Mouse (Mus musculus) liver, adult 2 months (tissue): ENCODE data around the gene Slain1. TPM values are rescaled to one million over a fixed set of nuclear protein-coding genes. Genes with fewer than 3 reads are reported as not detected.
"Not testable (repeated sequence)": the region's sequence is repeated elsewhere in the genome, so short reads cannot be mapped to it uniquely, and the experiment has no call there.

Source experiments
- DNase-seq: peaks from one replicate; pipeline ENCODE4 v3.0.0-alpha.2; 2011; ENCODE audit warnings: low read depth, low spot score; ENCODE audit errors: extremely low read depth
- H3K27ac ChIP-seq: fragments of 200-500 bp; replicated peaks from 2 replicates; pipeline ENCODE4 v1.5.1; 2012; ENCODE audit warnings: low read depth, mild to moderate bottlenecking, control low read depth, inconsistent platforms, low read length; ENCODE audit not compliant: insufficient read depth
- H3K27me3 ChIP-seq: fragments of 200-500 bp; 2 replicates; pipeline ENCODE4 v1.6.1; 2012; ENCODE audit warnings: mild to moderate bottlenecking, moderate library complexity, low read length, inconsistent platforms; ENCODE audit not compliant: control insufficient read depth, insufficient read depth
- H3K36me3 ChIP-seq: fragments of 200-500 bp; 2 replicates; pipeline ENCODE4 v1.6.1; 2012; ENCODE audit warnings: low read length, inconsistent platforms; ENCODE audit not compliant: control insufficient read depth, insufficient read depth
- H3K4me1 ChIP-seq: fragments of 200-500 bp; 2 replicates; pipeline ENCODE4 v1.6.1; 2011; ENCODE audit warnings: low read length; ENCODE audit not compliant: control insufficient read depth, insufficient read depth
- H3K4me3 ChIP-seq: fragments of 200-500 bp; 2 replicates; pipeline ENCODE4 v1.5.1; 2011; ENCODE audit warnings: low read depth, mild to moderate bottlenecking, control low read depth, low read length, moderate library complexity; ENCODE audit not compliant: insufficient read depth
- H3K79me2 ChIP-seq: fragments of 200-500 bp; 2 replicates; pipeline ENCODE4 v1.6.1; 2012; ENCODE audit warnings: inconsistent platforms, mild to moderate bottlenecking, low read length, moderate library complexity; ENCODE audit not compliant: control insufficient read depth, insufficient read depth
- H3K9ac ChIP-seq: fragments of 200-500 bp; 2 replicates; pipeline ENCODE4 v1.6.1; 2012; ENCODE audit warnings: low read depth, mild to moderate bottlenecking, control low read depth, inconsistent platforms, low read length
- CTCF ChIP-seq: fragments of 200-500 bp; IDR thresholded peaks from 2 replicates; pipeline ENCODE4 v1.5.1; 2011; ENCODE audit warnings: low read depth, low read length, control low read depth
- POLR2A ChIP-seq: fragments of 200-500 bp; IDR thresholded peaks from 2 replicates; pipeline ENCODE4 v1.6.1; 2011; ENCODE audit warnings: low read length, control low read depth; ENCODE audit not compliant: insufficient read depth; ENCODE audit errors: extremely low read depth
- WGBS: fragments of 180-500 bp; shearing (Covaris S2); methylation state at CpG from one replicate; pipeline ENCODE4 v1.1.7; 2018; 5-methylcytosine and 5-hydroxymethylcytosine counted together
- polyA plus RNA-seq: library from polyadenylated mRNA; depleted of rRNA; stranded (reverse); fragments of >200 nt; gene quantifications from 2 replicates; pipeline ENCODE4 v1.2.3, GENCODE M21; 2012; rRNA removed
- total RNA-seq: library from RNA; depleted of rRNA; stranded (reverse); fragments of >200 nt; gene quantifications from 2 replicates; pipeline ENCODE4 v1.2.3, GENCODE M21; 2014; rRNA removed

Gene Slain1
- total and polyA plus RNA-seq, 2 experiments = 0.09 to 0.31 TPM

DNA sequence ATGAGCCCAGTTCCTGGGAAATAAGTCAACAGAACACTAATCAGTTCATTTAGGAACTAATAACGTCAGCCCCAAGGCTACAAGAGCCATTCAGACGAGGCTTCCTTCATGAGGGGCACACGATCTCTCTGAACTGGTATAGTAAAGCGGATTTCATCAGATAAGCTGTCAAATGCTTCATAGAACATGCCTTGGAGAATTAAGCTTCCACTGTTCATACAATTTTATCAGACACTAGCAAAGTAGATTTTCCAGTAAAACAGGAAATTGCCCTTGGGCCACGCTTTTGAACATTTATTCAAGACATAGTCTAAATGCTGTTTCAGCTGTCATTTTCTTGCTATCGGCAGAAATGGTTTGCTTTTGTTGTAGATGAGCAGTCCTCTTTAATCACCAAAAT is 97.3 kb downstream of the Slain1 start:
- no peaks in the 10 kb centered on the region for H3K27me3 ChIP-seq
- no peak overlapping the region for H3K4me3 ChIP-seq
- TF ChIP-seq CTCF (no peak), POLR2A (no peak)
- no peak overlapping the region for H3K9ac ChIP-seq
- no peaks in the 10 kb centered on the region for H3K4me1 ChIP-seq
- H3K36me3 ChIP-seq = no peaks in the 10 kb centered on the region
- WGBS = 68% methylated on average over 6 of the region's 6 CpGs
- DNase-seq = no peak
- no peak overlapping the region for H3K27ac ChIP-seq
- H3K79me2 ChIP-seq = no peaks in the 10 kb centered on the region

DNA sequence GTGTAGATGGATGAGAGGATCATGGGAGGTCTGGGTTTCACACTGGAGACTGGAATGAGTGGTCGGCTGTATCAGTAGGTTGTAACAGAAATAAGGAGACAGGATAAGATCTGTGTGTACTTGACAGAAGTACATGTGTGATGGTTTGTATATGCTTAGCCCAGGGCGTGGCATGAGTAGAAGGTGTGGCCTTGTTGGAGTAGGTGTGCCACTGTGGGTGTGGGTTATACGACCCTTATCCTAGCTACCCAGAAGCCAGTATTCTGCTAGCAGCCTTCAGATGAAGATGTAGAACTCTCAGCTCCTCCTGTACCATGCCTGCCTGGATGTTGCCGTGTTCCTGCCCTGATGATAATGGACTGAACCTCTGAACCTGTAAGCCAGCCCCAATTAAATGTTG is 100.6 kb downstream of the Slain1 start:
- H3K27me3 ChIP-seq = not testable (repeated sequence)
- 92% methylated on average over 4 of the region's 4 CpGs for WGBS

DNA sequence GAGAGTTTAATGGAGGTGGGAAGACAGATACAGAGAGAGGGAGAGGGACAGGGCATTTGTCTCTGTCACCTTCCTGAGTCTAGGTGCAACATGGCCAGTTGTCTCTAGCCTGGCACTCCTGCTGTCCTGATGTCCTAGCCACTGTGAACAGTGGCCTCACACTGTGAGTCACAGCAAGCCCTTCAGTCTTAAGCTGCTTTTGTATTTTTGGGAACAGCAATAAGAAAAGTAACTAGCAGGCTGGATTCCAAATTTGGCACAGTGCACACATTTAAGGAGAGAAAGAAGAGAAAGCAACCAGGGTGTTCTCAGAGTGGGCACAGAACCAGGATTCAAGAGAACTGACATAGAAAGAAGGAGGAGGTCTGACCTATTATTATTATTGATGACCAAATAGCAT is 101.4 kb downstream of the Slain1 start:
- H3K9ac ChIP-seq = no peak overlapping the region
- no peak overlapping the region for H3K4me3 ChIP-seq
- DNase-seq = no peak
- H3K36me3 ChIP-seq = no peaks in the 10 kb centered on the region
- H3K27me3 ChIP-seq = no peaks in the 10 kb centered on the region
- H3K79me2 ChIP-seq = no peaks in the 10 kb centered on the region
- TF ChIP-seq CTCF (no peak), POLR2A (no peak)
- H3K4me1 ChIP-seq = no peaks in the 10 kb centered on the region
- no peak overlapping the region for H3K27ac ChIP-seq

More for the DNA sequence above, 100.6 kb downstream of the Slain1 start:
- not testable (repeated sequence) for H3K9ac ChIP-seq, H3K36me3 ChIP-seq, H3K4me1 ChIP-seq, H3K79me2 ChIP-seq, H3K4me3 ChIP-seq, DNase-seq, H3K27ac ChIP-seq

DNA sequence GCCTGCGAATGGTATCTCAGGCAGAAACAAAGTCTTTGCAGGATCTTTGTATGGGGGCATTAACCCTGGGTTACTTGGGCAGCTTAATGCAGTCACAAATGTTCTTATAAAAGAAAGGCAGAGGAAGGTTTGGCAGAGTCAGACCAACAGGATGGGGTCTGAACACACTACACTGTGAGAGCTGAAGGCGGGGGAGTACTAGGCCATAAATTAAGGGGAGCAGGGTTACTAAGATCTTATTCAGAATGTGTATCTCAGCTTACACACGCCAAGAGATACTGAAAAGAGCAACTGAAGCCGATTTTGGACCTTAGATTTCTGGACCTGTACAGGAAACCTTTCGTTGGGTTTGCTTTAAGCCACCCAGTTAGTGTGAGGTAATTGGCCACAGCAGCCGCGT is 102.7 kb downstream of the Slain1 start:
- DNase-seq = no peak
- TF ChIP-seq CTCF = no peak
- no peak for TF ChIP-seq POLR2A
- H3K27me3 ChIP-seq = no peaks in the 10 kb centered on the region
- H3K79me2 ChIP-seq = no peaks in the 10 kb centered on the region
- no peak overlapping the region for H3K27ac ChIP-seq
- H3K4me1 ChIP-seq = no peaks in the 10 kb centered on the region
- no peaks in the 10 kb centered on the region for H3K36me3 ChIP-seq
- H3K4me3 ChIP-seq = no peak overlapping the region
- no peak overlapping the region for H3K9ac ChIP-seq
- 87% methylated on average over 7 of the region's 7 CpGs for WGBS

DNA sequence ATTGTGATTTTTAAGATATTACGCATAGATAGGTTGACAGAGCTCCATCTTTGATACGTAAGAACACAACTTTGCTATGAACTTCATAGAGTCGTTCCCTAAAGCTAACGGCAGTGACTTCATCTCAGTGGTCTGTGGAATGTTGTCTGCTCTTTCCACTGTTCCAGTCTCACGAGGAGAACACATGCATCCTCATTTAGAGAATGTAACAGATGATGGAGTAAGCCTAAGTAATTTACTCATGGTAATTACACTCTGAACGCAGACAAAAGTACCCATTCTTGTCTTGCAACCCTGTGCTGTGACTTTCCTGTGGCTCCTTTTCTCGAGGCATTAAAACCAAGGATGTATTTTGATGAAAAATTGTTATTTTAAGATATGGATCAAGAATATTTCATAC is 104.0 kb downstream of the Slain1 start:
- Histone ChIP-seq H3K4me1 (no peaks in the 10 kb centered on the region), H3K27ac (no peak overlapping the region), H3K36me3 (no peaks in the 10 kb centered on the region), H3K27me3 (no peaks in the 10 kb centered on the region), H3K4me3 (no peak overlapping the region), H3K9ac (no peak overlapping the region), H3K79me2 (no peaks in the 10 kb centered on the region)
- WGBS = 84% methylated on average over 7 of the region's 7 CpGs
- no peak for DNase-seq
- TF ChIP-seq POLR2A = no peak
- no peak for TF ChIP-seq CTCF

DNA sequence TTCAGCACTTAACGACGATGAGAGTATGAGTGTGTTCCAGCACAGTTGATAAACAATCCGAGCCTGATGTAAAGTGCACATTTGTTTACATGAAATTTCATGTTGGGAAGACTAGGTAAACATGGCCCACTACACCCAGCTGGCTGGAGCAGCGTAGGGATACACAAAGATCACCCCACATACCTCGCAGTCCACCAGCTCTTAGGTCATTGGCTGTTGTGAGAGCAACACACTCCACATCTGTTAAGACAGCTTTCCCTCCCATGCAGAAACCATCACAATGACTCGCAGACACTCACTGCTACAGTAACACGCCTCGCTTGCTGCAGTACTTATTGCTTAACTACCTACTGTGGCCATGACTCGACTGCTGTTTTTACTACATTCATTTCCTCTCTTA is 104.4 kb downstream of the Slain1 start:
- no peaks in the 10 kb centered on the region for H3K4me1 ChIP-seq

More for the DNA sequence above, 104.4 kb downstream of the Slain1 start:
- Histone ChIP-seq H3K27me3 (no peaks in the 10 kb centered on the region), H3K36me3 (no peaks in the 10 kb centered on the region), H3K4me3 (no peak overlapping the region), H3K79me2 (no peaks in the 10 kb centered on the region), H3K27ac (no peak overlapping the region), H3K9ac (no peak overlapping the region)
- 81% methylated on average over 9 of the region's 9 CpGs for WGBS
- no peak for TF ChIP-seq CTCF
- TF ChIP-seq POLR2A = no peak
- no peak for DNase-seq

Other genes with a start within 250 kb of the Slain1 start
- gene Scel, start 136.9 kb upstream of the Slain1 start, total RNA-seq = not detected in 2 replicates
- gene Scel, start 136.9 kb upstream of the Slain1 start, polyA plus RNA-seq = not detected in 2 replicates
- gene Ednrb, start 194.2 kb downstream of the Slain1 start, total RNA-seq = 9.5 and 12.0 TPM in 2 replicates
- gene Ednrb, start 194.2 kb downstream of the Slain1 start, polyA plus RNA-seq = 2.8 and 3.0 TPM in 2 replicates